Mouse (Mus musculus): ENCODE measurements around the gene Gcsh. TPM values are rescaled to one million over a fixed set of nuclear protein-coding genes. Genes with fewer than 3 reads are reported as not detected.

Gene Gcsh
- total RNA-seq (2022), result 10 to 100 TPM; 46.0 to 53.2 (median 48.7) TPM

- DNase-seq (ENCODE audit: low spot score in 2 of 2), result peak; percentile 97 to 98
Observed at GRCm38 (mm10) chr8:116993095-116993867, at the start of gene Gcsh. Gene Gcsh (minus strand): TSS chr8:116993537.

DNA sequence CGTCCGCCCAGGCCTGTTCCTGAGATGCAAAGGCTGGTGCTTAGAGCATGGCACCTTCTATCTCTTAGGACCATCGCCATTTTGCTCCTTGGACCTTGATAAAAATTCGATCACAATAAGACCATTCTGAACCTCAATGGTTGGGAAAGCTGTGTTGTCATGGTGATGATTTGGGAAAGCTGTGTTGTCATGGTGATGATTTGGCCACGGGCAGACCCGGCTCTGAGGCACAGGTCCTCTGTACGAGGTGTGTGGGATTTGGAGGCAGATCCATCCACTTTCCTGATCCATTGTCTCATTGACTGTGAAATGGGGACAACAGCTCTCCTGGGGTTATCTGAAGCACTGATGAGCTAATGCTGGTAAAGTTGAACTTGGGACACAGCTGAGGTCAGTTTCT is 46.5 kb upstream of the Gcsh start:
- peak in 1 of 2 experiments; percentile 16 for DNase-seq (ENCODE audit: low spot score in 2 of 2)

GRCm38 (mm10) chr8:117037374-117037935 is 44.1 kb upstream of the Gcsh start:
- no peak for DNase-seq (ENCODE audit: low spot score in 2 of 2)

GRCm38 (mm10) chr8:117033393-117033792 is 40.1 kb upstream of the Gcsh start:
- DNase-seq (ENCODE audit: low spot score in 2 of 2), result no peak

- DNase-seq (ENCODE audit: low spot score in 2 of 2), result no peak
Observed at GRCm38 (mm10) chr8:117032609-117033008, 39.3 kb upstream of the Gcsh start.

GRCm38 (mm10) chr8:117031476-117031875 is 38.1 kb upstream of the Gcsh start:
- no peak for DNase-seq (ENCODE audit: low spot score in 2 of 2)

DNA sequence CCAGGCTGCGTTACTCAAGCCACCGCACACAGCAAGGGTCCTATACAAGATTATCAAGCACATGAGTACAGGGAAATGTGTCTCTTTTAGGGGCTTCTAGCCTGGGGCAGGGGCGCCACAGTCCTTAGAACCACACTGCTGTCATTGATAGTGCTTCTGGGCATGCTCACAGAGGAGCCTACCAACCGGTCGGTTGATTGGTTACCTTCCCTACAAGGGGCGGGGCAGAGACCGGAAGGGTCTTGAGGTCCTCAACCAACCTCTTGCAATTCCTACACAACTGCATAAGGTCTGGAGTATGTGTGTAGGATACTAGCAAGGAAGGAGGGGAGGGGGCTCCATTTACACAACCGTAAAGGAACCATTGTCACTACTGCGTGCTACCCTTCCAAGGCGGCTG is 35.3 kb upstream of the Gcsh start:
- no peak for DNase-seq (ENCODE audit: low spot score in 2 of 2)

DNA sequence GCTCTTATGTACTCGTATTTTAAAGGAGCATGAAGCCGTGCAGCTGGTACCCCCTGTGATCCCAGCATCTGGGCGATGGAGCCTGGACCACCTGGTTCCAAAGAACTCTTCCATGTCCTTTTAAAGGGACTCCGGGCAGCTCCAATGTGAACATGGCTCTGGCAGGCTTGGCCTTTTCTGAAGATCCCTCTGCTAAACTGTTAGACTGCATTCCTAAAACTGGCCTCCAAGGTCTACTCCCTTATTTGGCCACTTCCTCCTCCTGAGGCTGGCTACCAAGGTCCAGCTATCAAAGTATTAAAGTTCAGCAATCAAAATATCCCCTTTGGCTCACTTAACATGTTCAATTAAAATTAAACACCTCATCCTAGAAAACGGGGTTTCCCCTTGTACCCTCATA is 34.3 kb upstream of the Gcsh start:
- DNase-seq (ENCODE audit: low spot score in 2 of 2), result no peak

GRCm38 (mm10) chr8:117022297-117022993 is 29.1 kb upstream of the Gcsh start:
- DNase-seq (ENCODE audit: low spot score in 2 of 2), result no peak

DNA sequence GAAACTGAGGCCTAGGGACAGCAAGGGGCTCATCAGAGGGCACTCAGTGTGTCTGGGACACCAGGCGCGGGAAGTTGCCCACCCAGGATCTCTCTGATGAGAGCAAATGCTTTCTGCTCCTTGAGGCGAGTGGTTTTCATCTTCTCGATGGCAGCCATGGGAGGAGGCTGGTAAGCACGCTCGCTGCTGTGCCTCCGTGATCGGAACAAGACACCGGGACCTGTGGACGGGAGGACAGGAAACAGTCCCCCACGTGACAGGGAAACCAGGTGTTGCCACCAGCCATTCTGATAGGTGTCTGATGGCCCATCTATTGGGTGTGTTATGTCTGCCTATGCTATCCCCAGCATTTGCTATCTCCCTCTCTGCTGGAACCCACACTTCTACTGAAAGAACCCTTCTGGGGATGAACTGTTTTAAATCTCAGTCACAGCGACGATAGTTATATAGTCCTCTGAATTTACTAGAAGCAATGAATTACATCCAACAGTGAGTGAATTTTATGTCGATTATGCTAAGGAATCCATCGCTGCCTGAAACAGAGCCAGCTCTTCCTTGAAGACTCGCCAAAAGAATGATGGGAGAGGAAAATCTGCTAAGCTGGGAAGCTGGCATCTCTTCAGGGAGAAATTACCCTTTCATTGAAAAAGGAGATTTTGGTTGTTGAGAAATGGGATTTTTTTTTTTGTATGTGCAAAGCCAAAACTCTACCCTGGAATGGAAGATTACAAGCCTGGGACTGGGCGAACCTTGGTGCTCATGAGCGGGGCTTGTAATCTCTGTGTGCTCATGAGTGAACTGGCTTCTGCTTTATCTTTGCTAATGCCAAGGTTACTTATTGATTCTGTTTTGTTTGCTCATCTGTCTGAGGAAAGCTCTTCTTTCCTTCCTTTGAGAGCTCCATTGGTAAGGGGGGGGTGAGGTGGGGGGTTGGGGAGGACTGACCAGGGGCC is 26.3 kb upstream of the Gcsh start:
- peak in 1 of 2 experiments; percentile 43 for DNase-seq (ENCODE audit: low spot score in 2 of 2)

DNA sequence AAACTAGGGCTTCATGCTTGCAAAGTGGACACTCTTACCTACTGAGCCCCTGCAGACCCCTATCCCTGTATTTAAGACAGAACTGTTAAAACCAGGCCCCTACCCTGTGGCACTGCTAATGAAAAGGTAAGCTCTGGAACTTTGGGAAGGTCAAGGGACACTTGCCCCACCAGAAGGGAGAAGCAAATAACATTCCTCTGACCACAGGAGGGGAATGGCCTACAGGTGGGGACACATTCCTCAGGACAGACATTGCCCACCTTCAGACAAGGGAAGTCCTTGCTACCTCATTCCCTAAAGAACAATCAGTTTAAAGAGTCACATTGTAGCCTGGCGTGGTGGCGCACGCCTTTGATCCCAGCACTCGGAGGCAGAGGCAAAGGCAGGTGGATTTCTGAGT is 24.6 kb upstream of the Gcsh start:
- no peak for DNase-seq (ENCODE audit: low spot score in 2 of 2)

DNA sequence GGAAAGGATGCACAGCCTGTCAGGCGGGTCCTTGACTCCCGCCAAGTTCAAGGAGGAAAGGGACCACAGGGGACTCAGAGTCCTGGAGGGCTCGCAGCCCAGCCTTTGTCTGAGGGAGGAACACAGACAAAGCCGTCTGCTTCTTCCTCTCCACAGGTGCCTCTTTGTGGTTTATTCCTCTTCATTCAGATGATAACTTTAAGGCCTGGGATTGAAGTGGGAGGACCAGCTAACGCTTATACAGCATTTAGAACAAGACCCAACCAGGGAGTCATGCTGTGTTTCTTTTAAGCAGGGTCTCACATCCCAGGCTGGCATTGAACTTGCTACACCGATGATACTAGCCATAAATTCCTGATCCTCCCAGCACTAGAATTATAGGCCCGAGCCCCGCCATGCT is 23.7 kb upstream of the Gcsh start:
- DNase-seq (ENCODE audit: low spot score in 2 of 2), result no peak

GRCm38 (mm10) chr8:117015670-117016069 is 22.3 kb upstream of the Gcsh start:
- no peak for DNase-seq (ENCODE audit: low spot score in 2 of 2)

DNA sequence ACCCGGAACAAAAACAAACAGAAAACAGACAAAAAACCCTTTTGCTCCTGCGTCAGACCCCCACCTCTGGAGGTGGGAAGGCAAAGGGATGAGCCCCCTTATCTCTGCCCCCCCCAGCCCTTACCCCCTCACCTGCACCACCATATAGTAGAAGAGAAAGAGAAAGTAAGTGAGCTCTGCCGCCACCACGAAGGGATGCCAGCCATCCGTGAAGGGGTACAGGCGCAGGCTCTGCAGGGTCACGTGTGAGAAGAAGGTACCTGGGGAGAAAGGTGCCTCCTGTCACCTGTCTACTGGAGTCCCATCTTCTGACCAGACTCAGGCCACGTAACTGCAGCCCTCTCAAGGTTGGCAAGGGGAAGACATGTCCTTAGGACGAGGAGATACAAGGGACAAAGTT is 18.0 kb upstream of the Gcsh start:
- no peak for DNase-seq (ENCODE audit: low spot score in 2 of 2)

GRCm38 (mm10) chr8:116994016-116994716 is 829 bp upstream of the Gcsh start:
- no peak for DNase-seq (ENCODE audit: low spot score in 2 of 2)

- no peak for DNase-seq (ENCODE audit: low spot score in 2 of 2)
Observed at GRCm38 (mm10) chr8:116992176-116992971, 963 bp downstream of the Gcsh start.

DNA sequence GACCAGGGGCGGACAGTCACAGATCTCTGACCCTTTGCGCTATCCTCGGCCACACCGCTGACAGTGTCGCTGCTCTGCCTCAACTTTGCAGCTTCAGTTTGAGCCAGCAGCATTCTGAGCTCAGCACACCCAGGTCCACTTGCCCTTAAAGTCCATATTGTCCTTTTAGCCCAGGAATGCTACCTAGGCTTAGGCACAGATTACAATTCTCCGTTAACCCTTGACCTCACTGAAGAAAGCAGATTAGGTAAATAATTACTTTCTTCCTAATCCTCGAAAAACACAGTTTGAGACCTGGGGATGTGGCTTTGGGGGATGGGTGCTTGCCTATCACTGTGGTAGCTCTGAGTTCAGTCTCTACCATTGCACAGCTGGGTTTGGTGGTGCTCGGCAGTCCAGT is 2.1 kb downstream of the Gcsh start:
- DNase-seq (ENCODE audit: low spot score in 2 of 2), result no peak

- DNase-seq (ENCODE audit: low spot score in 2 of 2), result no peak
Observed at GRCm38 (mm10) chr8:116989842-116990241, 3.5 kb downstream of the Gcsh start.

GRCm38 (mm10) chr8:116980117-116980516 is 13.2 kb downstream of the Gcsh start:
- DNase-seq (ENCODE audit: low spot score in 2 of 2), result peak in 1 of 2 experiments; percentile 53
